7 mouse cellular contexts compared by ENCODE assay signal in genomic region chr11:35664991-35665390, GRCm38 (mm10).
DNase-seq lines count a peak whose midpoint lies in the region; ATAC-seq and TF ChIP-seq lines count a peak whose summit lies in the region.

No protein-coding gene starts in this region.

- peaks cover 3% of the 10 kb centered on the region; the same call in 1 of the 2 replicates for H3K4me1 ChIP-seq in forebrain, embryonic 14.5 days (ENCODE audit: control insufficient read depth, insufficient read depth, low read length)
- H3K4me1 ChIP-seq in kidney, embryonic 15.5 days, result no peaks in the 10 kb centered on the region
- H3K4me1 ChIP-seq in midbrain, postnatal 0 days (ENCODE audit: insufficient read depth, low read length), result no peaks in the 10 kb centered on the region

- H3K4me2 ChIP-seq in forebrain, embryonic 14.5 days (ENCODE audit: low read length), result no peak overlapping the region
- H3K4me2 ChIP-seq in kidney, embryonic 15.5 days, result no peak overlapping the region
- no peak overlapping the region for H3K4me2 ChIP-seq in midbrain, postnatal 0 days (ENCODE audit: low read depth, low read length, poor library complexity, severe bottlenecking)

- peak; percentile 94 for TF ChIP-seq CTCF in midbrain, postnatal 0 days (IDR thresholded peaks at IDR 0.05)

- no peak overlapping the region for H3K4me3 ChIP-seq in forebrain, embryonic 14.5 days (ENCODE audit: low read depth, low read length)
- H3K4me3 ChIP-seq in kidney, embryonic 15.5 days (replicated peaks), result no peak overlapping the region
- no peak overlapping the region for H3K4me3 ChIP-seq in midbrain, postnatal 0 days (ENCODE audit: low read depth, low read length)

- DNase-seq in urinary bladder, postnatal 14 days (ENCODE audit: low spot score), result peak; percentile 29
- no peak for DNase-seq in urinary bladder, adult 2 months (ENCODE audit: low spot score)
- DNase-seq in cerebellum, adult 11-12 months, result peak; percentile 79
- DNase-seq in forebrain, embryonic 14.5 days (ENCODE audit: low spot score), result peak; percentile 73
- peak; percentile 82 for DNase-seq in midbrain, postnatal 0 days (ENCODE audit: low spot score)

- no peaks in the 10 kb centered on the region for H3K9me3 ChIP-seq in forebrain, embryonic 14.5 days (replicated peaks; ENCODE audit: control insufficient read depth, low read length)
- no peaks in the 10 kb centered on the region for H3K9me3 ChIP-seq in kidney, embryonic 15.5 days (replicated peaks)
- no peaks in the 10 kb centered on the region for H3K9me3 ChIP-seq in midbrain, postnatal 0 days (ENCODE audit: low read length)

- no peak overlapping the region for H3K9ac ChIP-seq in forebrain, embryonic 14.5 days (ENCODE audit: low read length)
- no peak overlapping the region for H3K9ac ChIP-seq in kidney, embryonic 15.5 days
- H3K9ac ChIP-seq in midbrain, postnatal 0 days (replicated peaks; ENCODE audit: low read length, poor library complexity, severe bottlenecking), result no peak overlapping the region

- WGBS in forebrain, embryonic 14.5 days, result 37% methylated on average over 5 of the region's 5 CpGs
- WGBS in kidney, embryonic 15.5 days, result 53% methylated on average over 5 of the region's 5 CpGs
- WGBS in midbrain, postnatal 0 days, result 39% methylated on average over 5 of the region's 5 CpGs

- H3K27ac ChIP-seq in forebrain, embryonic 14.5 days (ENCODE audit: low read depth, low read length), result no peak overlapping the region
- no peak overlapping the region for H3K27ac ChIP-seq in kidney, embryonic 15.5 days
- no peak overlapping the region for H3K27ac ChIP-seq in midbrain, postnatal 0 days (ENCODE audit: low read depth, low read length)

- H3K36me3 ChIP-seq in forebrain, embryonic 14.5 days (ENCODE audit: control insufficient read depth, insufficient read depth, low read length), result no peaks in the 10 kb centered on the region
- H3K36me3 ChIP-seq in kidney, embryonic 15.5 days, result no peaks in the 10 kb centered on the region
- H3K36me3 ChIP-seq in midbrain, postnatal 0 days (ENCODE audit: insufficient read depth, low read length), result no peaks in the 10 kb centered on the region

- peaks cover 27% of the 10 kb centered on the region for H3K27me3 ChIP-seq in forebrain, embryonic 14.5 days (replicated peaks; ENCODE audit: control insufficient read depth, insufficient read depth, low read length)
- 0 out of 2 replicates have a peak, but pooled peaks cover 6% of the 10 kb centered on the region for H3K27me3 ChIP-seq in kidney, embryonic 15.5 days
- peaks cover 8% of the 10 kb centered on the region; the same call in 1 of the 2 replicates for H3K27me3 ChIP-seq in midbrain, postnatal 0 days (ENCODE audit: insufficient read depth, low read length)

- peak; percentile 60; the same call in 1 of the 2 replicates for ATAC-seq in forebrain, embryonic 14.5 days
- peak; percentile 43; the same call in 1 of the 2 replicates for ATAC-seq in kidney, embryonic 15.5 days (replicated peaks; ENCODE audit: low FRiP score)
- ATAC-seq in midbrain, postnatal 0 days (ENCODE audit: low FRiP score), result peak; percentile 50; the same call in 1 of the 2 replicates
- no peak for ATAC-seq in megakaryocyte, adult 5-6 weeks (ENCODE audit: poor library complexity, severe bottlenecking)
